Mouse (Mus musculus): ENCODE measurements around the gene Macf1. TPM values are rescaled to one million over a fixed set of nuclear protein-coding genes. Genes with fewer than 3 reads are reported as not detected.

Gene Macf1
- 100 to 1,000 TPM; 214 to 262 (median 235) TPM for total RNA-seq (2022)

DNA sequence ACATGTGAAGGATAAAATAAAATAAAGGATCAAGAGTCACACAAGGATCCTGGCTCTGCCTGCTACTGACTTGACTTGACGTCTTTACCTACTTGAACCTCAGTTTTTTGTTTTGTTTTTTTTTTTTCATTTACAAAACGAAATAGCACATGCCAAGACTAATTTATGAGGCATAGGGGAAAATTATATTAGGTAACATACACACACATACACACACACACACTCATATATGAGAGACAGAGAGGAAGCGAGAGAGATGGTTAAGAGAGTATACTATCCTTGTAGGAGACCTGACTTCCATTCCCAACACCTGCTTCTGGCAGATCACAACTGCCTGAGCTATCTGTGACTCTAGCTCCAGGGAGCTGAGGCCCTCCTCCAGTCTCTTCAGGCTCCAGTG, at the start of gene Macf1:
Gene Macf1 (minus strand): TSS at position 101 of the 400 bp plus-strand sequence.
- DNase-seq (ENCODE audit: low spot score in 2 of 2) = no peak

DNA sequence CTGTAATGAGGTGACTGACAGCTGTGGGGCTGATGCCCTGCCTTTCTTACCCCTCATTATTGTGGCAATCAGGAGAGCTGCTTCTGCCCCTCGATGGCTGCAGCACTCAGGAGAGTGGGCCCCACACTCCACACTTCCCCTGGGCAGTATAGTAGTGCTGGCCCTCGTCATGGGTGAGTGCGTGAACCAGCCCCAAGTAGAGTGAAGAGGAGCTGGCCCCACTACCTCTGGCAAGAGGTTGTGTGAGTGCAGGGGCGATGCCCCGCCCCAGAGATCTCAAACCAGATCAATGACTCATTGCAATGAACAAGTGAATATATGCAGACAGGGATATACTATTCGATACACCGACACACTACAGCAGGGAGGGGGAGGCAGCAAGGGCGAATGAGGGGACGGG, 49.4 kb upstream of the Macf1 start:
- no peak for DNase-seq (ENCODE audit: low spot score in 2 of 2)

DNA sequence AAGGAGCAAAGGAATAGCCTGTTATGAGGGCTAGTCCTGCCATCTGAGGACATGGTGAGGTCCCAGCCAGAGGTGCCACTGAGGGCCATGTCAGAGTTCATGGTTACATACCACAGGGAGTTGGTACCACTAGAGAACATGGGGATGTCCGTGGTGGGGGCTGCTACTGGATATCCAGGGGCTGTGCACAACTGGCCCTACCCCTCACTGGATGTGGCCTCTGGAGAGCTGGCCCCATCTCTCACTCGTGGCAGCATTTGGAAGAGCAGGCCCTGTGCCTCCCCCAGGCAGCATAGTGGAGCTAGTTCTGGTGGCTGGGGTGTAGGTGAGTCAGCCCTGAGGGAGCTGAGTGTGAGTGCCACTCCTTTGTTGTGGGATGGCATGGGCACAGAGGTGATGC, 48.8 kb upstream of the Macf1 start:
- DNase-seq (ENCODE audit: low spot score in 2 of 2) = no peak

DNA sequence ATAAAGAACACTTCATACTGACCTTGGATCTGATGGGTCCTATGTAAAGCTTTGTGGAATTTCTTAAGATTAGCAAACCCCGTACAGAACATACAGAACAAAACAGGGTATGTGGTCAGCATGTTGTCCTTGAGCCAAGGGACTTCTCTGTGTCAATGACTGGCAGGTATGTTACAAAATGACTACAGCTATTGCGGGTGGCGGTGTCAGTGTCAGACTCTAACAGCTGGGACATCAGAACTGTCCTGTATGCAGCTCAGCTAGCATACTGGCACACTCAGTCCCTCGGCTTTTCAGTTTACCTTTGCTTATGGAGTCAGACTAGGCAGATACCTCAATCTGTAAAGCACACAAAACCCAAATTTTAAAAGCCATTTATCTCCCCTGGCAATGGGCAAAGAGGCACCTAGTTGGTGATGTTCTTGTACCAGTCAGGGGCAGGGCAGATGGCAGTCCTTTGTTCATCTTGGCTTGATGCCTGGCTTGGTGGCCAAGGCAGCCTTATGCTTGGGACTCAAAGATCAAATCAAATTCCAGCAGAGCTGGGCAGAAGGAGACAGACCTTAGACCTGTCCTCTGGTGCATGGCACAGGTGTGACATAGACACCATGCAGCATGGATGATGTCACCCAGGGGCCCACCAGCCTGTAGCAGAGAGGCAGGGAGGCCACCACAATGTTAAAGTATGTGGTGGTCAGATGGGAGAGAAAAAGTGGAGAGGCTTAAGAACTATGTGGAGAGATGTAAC, 48.2 kb upstream of the Macf1 start:
- DNase-seq (ENCODE audit: low spot score in 2 of 2) = no peak

DNA sequence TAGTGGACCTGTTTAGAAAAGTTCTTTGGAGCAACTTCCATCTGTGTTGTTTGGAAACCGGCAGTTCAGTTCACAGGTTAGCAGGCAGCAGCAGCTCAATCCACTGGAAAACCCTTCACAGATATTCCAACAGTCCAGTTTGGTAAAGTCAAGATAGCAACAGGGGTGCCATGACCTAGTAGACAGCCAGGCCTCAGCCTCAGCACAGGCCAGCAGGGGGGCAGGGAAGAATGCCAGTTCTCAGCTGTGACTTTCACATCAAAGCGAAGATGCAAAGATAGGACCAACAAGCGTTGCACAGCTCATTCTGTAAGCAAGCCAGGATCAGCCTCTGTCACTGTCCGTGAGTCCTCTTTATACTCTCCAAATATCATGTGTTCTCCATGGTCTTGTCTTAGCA, 37.6 kb upstream of the Macf1 start:
- DNase-seq (ENCODE audit: low spot score in 2 of 2) = no peak

DNA sequence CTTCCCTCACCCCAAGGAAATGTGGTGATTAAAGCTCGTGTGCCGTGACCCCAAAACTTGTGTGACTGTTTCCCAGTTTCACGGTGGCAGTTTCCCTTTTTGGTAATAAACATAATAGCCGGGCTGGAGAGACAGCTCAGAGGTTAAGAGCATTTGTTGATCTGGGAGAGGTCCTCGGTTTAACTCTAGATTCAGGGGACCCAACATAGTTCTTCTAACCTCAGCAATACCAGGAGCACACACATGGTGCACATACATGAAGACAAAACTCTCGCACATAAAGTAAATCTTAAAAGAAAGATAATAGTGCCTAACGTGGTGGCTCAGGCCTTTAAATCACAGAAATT, 34.2 kb upstream of the Macf1 start:
- no peak for DNase-seq (ENCODE audit: low spot score in 2 of 2)

DNA sequence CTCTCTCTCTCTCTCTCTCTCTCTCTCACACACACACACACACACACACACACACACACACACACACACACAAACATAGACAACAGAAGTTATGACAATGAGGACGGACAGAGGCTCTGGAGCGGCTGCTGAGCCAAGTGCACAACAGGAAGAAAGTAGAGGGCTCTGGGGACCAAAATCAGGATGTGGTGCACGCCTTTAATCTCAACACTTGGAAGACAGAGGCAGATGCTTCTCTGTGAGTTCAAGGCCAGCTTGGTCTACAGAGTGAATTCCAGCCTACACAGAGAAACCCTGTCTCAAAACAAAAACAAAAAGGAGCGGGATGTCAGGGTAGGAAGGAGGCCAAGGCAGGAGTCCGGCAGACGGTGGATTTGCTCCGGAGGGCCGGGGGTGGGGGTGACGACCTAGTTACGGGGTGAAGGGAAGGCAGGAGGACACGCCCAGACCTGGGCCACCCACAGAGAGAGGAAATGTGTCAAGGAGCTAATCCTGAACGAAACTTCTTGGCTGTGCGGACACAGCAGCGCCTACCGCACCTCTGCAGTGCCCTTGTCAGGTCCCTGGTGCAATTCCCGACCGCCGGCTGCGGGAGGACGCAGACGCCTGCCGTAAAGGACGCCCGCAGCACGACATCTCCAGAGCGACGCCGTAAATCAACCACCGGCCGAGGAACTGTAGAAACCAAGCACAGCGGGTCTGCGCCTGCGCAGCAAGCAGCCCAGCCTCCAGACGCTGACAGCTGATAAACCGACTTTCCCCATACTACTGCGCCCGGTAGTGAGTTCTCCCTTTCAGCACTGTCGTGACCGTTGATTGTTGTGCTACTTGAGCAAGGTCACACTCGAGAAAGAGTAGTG, 33.6 kb upstream of the Macf1 start, which contains the start of gene Ndufs5:
Gene Ndufs5 (minus strand): TSS at position 629 of the 860 bp plus-strand sequence.
- peak; percentile 90 to 93 for DNase-seq (ENCODE audit: low spot score in 2 of 2)

DNA sequence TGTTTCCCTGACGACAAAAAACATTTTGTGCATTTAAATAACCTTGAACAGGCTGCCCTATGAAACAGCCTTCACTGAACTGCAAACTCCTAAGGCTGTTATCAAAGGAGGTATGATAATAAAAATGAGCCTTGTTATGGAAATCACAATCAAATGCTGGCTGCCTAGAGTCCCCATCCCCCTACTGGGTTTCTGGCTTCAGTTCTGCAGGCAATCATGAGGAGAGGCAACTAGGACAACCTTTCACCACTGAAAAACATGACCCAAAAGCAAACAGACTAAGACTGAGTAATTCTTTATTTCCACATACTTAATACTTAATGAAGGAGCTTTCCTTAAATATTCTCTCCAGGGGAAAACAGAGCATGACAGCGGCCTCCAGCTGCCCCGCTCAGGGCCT, 28.3 kb upstream of the Macf1 start:
- DNase-seq (ENCODE audit: low spot score in 2 of 2) = no peak

DNA sequence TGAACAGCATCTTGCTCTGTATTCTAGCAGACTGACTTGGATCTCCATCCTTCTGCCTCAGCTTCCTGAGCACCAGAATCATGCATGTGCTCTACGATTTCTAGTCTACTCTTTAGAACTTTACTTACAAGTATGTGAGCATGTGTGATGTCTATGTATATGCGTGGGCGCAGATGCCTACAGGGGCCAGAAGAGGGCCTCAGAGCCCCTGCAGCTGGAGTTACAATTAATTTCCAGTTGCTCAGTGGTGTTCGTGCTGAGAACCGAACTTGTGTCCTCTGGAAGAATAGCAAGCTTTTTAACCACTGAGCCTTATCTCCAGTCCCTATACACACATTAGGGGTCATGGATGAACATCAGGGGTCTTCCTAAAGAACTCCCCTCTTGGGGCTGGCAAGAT, 23.2 kb upstream of the Macf1 start:
- no peak for DNase-seq (ENCODE audit: low spot score in 2 of 2)

DNA sequence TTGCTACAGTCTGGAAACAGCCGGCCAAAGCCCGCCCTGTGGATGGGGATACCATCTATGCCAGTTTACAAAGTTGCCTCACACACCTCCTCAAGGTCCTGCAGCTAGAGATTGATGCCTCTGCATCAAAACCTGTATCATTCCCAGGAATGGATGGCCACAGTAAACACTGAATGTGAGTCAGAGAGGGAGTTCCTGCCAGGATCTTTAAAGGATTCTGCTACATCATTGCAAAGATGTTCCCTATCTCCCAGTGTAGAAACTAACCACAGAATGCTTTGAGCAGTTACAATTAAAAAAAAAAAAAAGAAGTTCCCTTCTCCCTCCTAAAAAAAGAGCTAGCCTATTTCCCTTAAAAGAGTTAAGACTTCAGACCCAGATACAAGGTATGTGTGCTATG, 21.2 kb upstream of the Macf1 start:
- no peak for DNase-seq (ENCODE audit: low spot score in 2 of 2)

DNA sequence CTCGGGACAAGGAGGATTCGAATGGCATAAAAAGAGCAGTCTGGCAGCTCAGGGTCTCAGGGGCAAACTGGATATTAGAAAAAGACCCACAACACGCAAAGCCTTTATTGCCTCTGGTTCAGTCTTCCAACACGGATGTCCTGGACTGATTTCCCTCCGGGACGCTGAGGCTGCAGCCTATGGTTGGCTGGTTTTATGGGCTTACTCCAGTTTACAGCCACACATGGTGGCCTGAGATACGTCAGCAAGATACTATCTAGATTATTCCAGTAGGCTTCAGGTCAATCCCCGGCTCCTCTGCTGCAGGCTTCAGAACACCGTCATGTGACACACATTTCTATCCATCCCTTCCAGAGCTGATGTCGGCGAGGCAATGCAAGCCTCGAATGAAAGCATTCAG, 9.2 kb upstream of the Macf1 start:
- DNase-seq (ENCODE audit: low spot score in 2 of 2) = no peak

DNA sequence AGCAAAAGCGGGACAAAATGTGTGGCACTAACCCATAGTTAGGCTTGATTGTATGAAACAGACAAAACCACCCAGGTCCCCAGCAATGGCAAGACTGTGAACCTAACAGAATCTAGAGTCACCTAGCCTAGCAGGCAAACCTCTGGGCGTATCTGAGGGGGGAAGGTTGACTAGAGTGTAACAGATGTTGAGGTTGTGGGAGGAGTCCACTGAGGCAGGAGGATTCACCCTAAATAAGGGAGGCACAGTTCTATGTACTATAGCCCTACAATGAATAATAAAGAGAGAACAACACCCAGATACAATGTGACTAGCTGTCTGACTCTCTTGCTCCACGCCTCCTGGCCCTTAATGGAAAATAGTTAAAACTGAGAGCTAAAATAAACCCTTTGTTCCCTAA, 7.9 kb upstream of the Macf1 start:
- DNase-seq (ENCODE audit: low spot score in 2 of 2) = no peak

DNA sequence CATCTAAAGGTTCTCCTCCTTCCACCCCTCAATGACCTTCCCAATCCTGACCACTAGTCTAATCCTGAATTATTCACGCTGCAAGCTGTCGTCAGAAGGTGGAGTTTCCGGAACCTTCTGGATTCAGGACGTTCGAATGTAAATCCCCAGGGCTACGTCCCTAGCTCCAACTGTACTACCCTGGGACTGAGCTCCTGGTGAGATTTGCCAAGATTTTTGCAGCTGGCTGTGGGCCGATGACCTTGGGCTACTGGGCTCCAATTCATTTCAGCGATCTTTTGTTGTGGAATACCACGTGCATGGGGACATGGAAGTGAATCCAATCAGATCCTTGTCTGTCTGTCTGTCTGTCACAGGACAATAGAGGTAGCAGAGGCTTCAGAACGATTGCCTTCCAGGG, 6.2 kb upstream of the Macf1 start:
- no peak for DNase-seq (ENCODE audit: low spot score in 2 of 2)

DNA sequence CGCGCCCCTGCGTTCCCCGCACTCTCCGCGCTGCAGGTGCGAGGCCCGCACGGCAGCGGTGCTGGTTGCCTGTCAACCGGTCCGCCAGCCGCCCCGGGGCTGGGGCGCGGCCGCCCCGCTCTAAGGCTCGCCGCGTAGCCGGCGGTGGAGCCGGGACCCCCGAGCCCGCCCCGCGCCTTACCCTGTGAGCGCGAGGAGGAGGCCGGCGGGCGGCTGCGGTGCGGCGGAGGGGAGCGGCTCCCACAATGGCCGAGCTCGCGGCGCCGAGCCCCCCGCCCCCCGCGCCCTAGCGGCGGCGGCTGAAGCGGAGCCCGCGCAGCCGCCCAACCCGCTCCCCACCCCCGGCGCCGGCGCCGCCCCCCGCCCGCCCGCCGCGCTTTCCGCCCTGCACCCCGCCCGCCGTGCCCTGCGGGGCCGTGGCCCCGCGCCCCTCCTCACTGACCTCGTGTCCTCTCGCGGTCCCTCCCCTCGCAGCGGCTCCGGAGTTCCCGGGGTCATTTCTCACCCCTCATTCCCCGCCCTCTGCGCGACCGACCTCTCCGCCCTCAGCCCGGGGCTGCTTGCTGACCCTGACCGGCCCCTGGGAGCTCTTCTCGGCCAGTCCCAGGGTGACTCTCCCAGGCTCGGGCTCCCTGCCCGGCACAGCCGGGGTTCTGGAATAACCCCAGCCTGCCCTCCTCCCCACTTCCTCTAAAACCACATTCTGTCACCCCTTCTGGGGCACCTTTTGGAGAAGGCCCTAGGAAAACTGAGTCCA, 3.0 kb upstream of the Macf1 start:
- DNase-seq (ENCODE audit: low spot score in 2 of 2) = no peak

DNA sequence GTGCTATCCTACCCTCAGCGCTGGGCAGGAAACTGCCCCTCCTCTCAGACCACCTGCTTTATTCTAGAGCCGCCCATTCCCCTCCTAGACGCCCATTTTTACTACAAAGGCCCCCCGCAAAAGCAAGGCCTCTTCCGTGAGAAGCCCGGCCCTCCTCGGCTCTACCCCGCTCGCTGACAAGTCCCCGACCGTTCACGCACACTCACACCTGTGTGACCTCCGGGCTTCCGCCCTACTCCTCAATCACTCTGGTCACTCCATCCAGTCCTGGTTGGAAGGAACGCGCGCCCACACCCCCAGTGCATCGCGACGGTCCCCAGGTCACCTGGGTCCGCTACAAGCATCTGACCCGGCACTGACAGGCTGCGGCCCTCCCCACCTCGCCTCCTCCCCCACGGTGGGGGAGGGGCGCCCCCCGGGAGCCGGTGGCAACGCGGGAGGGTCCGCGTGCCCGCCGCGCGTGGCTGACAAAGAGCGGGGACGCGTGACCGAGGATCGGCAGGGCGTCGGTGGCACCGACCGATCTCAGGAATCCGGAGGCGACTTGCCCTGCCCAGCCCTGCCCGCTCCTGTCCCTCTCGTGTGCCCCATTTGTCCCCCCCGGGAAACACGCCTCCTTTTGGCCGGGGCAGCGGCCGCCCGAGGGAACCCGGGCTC, 2.3 kb upstream of the Macf1 start:
- DNase-seq (ENCODE audit: low spot score in 2 of 2) = no peak

DNA sequence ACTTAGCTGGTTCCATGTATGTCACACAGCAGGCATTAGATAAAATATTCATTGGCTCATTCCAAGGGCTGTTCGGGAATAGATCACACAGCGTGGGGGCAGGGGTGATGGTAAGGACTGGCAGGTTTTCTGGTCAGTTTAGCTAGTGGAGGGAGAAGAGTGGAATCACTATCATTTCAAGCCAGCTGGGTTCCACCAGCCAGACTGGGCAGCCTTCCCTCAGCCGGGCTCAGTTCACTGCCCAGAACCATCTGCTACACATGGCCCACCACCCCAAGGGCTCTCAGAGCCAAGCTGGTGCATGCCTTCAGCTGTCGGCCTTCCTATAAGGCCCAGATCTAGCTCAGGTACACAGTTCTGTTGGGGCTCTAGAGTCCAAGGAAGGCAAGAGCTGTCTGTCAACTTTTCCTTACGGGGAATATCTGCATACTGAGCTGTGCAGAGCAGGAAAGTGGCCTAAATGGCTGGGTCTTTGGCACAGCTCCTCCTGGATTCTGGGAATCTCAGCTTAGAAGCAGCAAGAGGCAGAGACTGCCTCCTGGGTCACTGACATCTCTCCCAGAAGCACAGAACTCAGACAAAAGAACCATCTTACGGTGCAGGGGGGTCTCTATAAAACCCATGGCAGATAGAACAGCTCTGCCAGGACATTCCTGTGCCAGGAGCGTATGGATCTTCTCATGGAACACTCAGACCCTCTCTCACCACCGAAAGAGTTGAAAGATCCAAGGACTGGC, 1.5 kb upstream of the Macf1 start:
- no peak for DNase-seq (ENCODE audit: low spot score in 2 of 2)

DNA sequence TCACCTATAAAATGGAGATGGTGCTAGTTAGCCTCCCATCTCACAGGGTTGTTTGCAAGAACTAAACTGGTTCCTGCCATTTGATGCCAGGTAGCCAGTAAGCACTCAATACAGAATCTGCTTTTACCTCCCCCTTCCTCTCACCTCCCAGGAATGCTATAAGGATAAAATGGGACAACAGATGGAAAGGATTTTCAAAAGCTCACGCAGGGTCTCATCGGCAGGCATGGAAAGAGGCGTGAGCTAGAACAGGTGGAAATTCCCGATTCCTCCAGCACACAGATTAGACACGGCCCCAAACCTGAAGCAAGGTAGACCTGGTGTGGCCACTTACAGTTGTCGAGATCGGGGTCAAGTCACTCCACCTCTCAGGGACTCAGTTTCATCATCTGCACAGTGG, 886 bp upstream of the Macf1 start:
- no peak for DNase-seq (ENCODE audit: low spot score in 2 of 2)

DNA sequence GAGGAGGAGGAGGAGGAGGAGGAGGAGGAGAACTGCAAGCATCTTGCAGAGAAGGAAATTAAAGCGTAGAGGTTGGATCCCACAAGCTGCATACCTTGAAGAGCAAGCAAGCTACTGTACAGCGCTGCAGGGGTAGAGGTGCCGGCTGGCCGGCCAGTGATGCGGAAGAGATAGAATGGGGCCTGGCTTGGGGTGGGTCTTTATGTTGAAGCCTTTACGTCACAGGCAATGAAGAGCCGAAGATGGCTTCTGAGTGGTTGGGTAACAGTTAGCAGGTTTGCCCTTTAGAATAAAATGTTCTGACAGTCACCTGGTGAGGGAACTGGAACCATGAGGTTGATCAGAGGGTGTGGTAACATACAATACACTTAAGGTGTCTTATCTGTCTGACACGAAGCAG, 1.9 kb downstream of the Macf1 start:
- no peak for DNase-seq (ENCODE audit: low spot score in 2 of 2)

DNA sequence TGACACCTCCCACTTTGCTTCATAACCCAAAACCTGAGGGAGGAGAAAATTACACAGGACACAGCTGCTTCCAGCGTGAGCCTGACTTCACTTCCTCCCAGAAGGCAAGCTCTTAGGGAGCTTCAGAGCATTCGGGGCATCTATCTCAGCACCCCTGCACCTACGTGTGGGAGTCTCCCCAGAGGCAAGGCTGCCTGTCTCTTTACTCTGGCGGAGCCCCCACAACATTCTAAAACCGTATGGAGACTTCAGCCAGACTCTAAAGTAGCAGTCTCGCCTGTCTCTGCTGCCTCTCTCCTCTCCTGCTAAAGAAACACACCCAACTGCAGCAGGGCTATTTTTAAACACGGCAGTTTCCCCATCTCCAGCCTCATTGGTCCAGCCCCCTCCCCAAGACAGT, 3.2 kb downstream of the Macf1 start:
- DNase-seq (ENCODE audit: low spot score in 2 of 2) = peak in 1 of 2 experiments; percentile 68

DNA sequence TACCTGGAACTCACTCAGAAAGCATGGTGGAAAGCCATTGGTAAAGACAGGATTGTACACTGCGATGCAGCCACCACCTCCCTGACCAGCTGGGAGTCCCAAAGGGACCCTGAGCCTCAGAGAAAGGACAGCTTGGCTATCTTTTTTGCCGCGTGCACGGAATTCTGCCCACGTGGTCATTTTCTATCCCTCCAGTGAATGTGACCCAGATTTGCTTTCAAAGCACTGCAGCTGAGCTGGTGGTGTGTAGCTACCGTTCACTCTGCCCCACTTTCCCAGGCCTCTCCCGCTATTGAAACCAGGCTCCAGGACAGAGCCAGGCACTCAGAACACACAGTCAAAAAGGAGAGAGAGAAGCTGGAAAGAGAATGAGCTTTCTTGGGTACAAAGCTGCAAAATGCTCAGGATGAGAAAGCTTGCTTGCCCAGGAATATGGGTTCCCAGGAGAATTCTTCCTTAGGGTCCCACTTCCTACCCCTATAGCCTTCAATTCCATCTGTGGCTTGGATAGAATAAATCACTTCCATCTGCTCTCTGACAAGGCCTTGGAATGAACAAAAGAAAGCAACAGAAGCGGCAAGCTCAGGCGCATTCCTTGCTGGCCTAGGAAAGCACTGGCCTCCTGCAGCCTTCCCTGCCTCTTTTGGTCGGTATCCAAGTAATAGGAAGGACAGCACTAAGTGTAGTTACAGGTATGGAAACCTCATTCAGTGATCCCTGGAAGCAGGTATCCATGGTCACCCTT, 6.9 kb downstream of the Macf1 start:
- DNase-seq (ENCODE audit: low spot score in 2 of 2) = peak in 1 of 2 experiments; percentile 70

All from left cerebral cortex, adult 8-10 months (tissue).